Mouse (Mus musculus): ENCODE measurements around the gene Fgd1. TPM values are rescaled to one million over a fixed set of nuclear protein-coding genes. Genes with fewer than 3 reads are reported as not detected.

Fgd1 gene
- 1 to 10 TPM; 1.4 to 2.5 (median 1.9) TPM for total RNA-seq (2022)

GRCm38 (mm10) chrX:151045850-151046249, at the start of gene Fgd1:
Fgd1 (plus strand) TSS chrX:151046150.
- no peak for DNase-seq (ENCODE audit: low spot score in 2 of 2)

DNA sequence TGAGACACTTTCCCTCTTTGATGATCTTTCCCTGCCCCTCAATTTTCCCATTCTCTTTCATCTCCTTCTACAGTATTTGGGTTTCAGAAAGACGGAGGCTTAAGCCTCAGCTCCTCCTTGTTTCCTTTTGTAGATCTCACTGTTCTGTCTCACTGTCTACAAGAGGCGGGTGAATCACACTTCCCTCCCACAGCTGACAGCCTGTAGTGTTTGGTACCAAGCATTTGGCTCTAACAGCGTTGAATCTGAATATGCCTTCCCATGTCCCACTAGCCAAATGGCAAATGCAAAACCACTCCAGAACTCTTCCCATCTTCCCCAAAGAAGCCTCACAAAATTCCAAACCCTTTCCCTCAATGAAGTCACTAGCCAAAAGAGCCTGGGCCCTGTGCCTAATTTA, 49.2 kb upstream of the Fgd1 start:
- DNase-seq (ENCODE audit: low spot score in 2 of 2) = no peak

DNA sequence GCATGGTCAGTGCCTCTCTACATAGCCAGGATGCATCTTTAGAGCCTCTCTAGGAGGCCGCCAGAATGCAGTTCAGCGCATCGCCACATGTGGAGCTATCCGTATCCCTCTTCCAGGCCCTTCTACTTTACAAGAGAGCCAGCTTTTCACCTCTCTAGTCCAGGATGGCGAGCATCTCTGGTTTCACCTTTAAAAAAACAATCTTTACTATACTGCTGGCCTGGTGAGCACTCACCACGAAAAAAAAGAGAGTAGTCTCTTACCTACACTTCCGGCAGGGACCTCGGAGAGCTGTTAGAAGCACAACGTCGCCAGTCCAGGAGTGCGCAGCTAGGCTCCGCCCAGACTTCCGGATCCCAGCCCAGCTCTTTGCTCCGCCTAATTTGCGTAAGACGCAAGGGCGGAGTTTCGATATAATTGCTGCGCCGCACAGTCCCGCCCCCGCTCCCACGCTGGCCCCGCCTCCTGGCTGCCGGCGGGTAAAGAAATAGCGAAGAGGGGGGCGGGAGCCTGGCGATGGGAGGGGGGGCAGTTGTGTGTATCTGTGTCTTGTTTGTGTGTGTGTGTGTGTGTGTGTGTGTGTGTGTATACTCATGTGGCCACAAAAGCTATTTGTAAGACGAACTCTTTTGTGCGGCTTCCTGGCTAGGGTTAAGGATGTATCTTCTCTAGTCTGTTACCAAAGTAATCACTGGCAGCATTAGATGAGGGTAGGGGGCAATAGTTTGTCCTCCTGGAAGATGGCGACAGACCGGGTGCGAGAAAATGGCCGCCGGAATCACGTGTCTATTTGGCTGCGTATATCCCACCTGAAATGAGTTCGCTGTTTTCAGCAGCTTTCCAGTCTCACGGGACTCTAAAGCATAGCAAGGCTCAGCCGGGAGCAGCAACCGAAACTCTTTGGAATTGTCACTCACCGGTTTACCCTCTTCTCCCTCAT, 28.7 kb upstream of the Fgd1 start, which contains the start of gene Gnl3l:
TSS of gene Gnl3l (minus strand) at position 385 of the 940 bp plus-strand sequence.
- DNase-seq (ENCODE audit: low spot score in 2 of 2) = peak; percentile 76 to 83

DNA sequence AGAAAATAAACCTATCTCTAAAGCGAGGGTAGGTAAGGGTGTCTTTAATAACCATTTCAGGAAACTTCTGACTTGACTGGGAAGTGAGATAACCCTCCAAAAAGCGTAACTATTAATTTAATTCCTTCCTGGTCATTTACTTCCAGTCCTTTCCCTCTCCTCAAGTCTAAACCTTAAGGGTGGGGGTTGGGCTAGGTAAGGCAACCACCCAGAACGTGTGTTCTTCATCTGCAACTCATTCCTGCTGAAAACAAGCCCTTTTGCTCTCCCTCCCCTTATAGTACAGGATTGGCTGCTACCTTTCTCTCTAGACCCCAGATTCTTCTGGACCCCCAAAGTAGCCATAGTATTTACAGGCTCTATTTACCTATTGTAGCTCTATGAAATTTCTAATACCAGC, 28.1 kb upstream of the Fgd1 start:
- DNase-seq (ENCODE audit: low spot score in 2 of 2) = no peak

- no peak for DNase-seq (ENCODE audit: low spot score in 2 of 2)
Observed at GRCm38 (mm10) chrX:151018798-151019197, 27.2 kb upstream of the Fgd1 start.

DNA sequence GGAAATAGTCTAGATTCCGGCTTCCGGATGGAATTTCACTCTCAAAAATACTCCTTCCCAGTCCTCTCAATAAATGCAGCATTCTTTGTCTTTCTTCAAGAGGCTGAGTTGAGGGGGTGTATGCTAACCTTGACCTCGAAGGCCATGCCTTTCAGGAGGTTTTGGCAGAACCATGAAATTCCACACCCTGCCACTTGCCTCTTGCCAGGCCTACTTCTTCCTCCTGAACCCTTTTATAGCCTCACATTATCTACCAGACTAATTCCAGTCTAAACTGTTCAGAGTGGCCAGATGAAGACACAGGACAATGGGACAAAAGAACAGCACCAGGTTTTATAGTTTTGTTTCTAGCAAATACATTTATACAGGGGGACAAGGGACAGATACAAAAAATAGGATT, 14.6 kb upstream of the Fgd1 start:
- no peak for DNase-seq (ENCODE audit: low spot score in 2 of 2)

DNA sequence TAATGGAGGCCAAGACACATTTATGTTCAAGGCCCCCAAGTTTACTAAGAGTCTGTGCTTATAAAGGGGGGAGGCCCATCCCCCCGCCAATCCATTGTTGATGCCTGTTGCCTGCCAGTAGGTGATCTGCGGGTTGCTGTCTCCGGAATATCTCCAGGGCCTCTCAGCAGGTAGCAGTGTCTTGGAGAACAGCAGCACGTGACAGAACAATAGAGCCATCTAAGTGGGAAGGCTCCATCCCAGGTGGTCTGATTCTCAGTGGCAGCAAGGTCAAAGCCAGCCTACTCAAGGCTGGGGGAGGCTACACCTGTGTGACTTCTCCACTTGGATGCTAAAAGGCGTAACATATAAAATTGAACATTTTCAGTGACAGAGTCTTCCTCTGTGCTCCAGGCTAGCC, 4.7 kb upstream of the Fgd1 start:
- no peak for DNase-seq (ENCODE audit: low spot score in 2 of 2)

- DNase-seq (ENCODE audit: low spot score in 2 of 2) = no peak
Observed at GRCm38 (mm10) chrX:151046321-151046720, 371 bp downstream of the Fgd1 start.

- peak; percentile 76 to 78 for DNase-seq (ENCODE audit: low spot score in 2 of 2)
Observed at GRCm38 (mm10) chrX:151046777-151047430, 954 bp downstream of the Fgd1 start.

GRCm38 (mm10) chrX:151047431-151048058, 1.6 kb downstream of the Fgd1 start:
- DNase-seq (ENCODE audit: low spot score in 2 of 2) = peak in 1 of 2 experiments; percentile 20

DNA sequence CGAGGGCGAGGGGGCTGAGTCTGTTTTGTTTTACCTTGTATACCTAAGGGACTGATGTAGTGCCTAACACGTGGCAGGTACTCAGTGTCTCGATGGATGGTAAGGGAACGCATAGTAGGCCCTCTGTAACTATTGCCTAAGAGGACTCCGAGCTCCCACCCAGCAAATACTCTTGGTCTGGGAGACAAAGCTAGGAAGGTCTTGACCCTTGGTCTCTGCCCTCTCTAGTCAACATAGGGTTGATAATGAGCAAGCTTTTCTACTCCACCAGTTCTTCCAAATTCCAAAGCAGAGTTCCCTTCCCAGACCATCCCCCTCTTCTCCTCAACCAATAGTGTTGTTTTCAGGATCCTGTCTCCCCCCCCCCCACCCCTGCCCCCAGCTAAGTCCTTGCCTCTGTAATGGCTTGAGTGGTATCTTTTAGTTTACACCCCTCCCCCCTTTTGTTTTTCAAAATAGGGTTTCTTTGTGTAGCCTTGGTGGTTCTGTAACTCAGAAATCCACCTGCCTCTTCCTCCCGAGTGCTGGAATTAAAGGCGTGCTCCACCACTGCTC, 3.8 kb downstream of the Fgd1 start:
- no peak for DNase-seq (ENCODE audit: low spot score in 2 of 2)

GRCm38 (mm10) chrX:151050337-151050736, 4.4 kb downstream of the Fgd1 start:
- no peak for DNase-seq (ENCODE audit: low spot score in 2 of 2)

- no peak for DNase-seq (ENCODE audit: low spot score in 2 of 2)
Observed at GRCm38 (mm10) chrX:151054489-151054888, 8.5 kb downstream of the Fgd1 start.

DNA sequence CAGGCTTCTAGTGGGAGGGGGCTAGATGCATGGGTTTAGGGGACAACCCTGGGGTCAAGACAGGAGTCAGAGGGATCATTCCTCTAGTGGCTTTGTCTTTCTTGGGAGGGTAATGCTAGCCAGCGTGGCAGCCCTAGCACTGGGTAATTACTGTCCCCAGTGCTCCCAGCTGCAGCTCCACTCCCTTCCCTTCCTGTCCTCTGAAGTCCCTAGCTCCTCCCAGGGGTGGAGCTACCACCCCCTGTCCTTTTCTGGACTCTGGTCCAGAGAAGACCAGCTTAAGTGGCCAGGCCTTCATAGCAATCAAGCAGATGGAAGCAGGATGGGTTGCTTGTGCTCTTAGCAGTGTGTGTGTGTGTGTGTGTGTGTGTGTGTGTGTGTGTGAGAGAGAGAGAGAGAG, 9.6 kb downstream of the Fgd1 start:
- DNase-seq (ENCODE audit: low spot score in 2 of 2) = no peak

DNA sequence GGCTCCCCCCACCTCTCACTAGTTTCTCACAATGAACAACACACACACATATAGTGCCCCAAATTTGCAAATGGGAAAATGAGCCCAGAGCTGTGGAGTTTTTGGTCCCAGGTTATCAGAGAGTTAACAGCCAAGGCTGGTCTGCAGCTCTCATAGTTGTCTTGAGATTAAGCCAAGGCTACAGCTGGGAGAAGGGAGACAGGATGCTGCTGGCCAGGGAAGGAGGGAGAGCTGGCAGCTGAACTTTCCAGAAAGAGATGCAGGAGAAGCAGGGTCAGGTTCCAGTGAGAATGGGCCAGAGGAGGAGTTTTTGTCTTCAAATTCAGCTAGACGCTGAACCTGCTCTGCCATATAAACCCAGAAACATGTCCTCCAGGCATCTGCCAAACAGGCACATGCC, 13.4 kb downstream of the Fgd1 start:
- peak in 1 of 2 experiments; percentile 23 for DNase-seq (ENCODE audit: low spot score in 2 of 2)

GRCm38 (mm10) chrX:151061615-151062299, 15.8 kb downstream of the Fgd1 start:
- no peak for DNase-seq (ENCODE audit: low spot score in 2 of 2)

DNA sequence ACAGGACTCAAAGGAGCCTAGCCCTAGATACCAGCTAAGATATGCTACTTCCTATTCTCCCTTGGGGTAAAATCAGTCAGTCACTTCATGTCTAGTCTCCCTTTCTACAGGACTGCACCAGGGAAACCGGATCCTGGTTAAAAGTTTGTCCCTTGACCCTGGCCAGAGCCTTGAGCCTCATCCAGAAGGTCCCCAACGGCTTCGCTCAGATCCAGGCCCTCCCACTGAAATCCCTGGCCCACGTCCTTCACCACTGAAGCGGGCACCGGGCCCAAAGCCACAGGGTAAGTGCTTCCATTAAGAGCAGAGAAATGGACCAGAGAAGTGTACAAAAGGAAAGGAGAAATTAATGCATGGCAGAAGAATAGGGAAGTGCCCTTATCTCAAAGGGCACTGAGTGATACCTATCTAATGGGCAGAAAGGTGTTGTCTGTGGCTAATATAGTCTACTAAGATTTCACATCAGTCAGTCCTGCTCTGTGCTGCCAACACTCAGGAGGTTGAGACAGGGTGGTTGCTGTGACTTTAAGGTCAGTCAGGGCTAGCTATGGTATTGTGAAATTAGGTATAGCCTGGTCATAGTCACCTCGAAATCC, 20.2 kb downstream of the Fgd1 start:
- no peak for DNase-seq (ENCODE audit: low spot score in 2 of 2)

GRCm38 (mm10) chrX:151067876-151068275, 21.9 kb downstream of the Fgd1 start:
- DNase-seq (ENCODE audit: low spot score in 2 of 2) = no peak

DNA sequence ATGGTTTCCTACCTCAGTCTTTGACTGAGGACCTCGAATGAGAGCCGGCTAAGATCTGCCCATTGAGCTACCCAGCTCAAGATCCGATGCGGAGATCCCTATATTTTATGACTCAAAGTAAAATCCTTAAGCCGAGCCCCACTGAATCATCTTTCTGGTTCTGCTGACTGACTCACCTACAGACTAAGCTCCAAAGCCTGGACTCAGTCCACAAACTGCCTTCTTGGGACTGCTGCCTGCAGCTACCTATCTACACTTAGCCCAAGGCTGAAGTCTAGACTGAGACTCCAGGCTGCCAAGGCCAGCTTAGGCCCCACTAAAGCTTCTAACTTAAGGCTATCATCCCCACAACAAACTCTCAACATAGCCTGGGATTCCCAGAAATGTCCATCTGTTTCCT, 30.1 kb downstream of the Fgd1 start:
- no peak for DNase-seq (ENCODE audit: low spot score in 2 of 2)

DNA sequence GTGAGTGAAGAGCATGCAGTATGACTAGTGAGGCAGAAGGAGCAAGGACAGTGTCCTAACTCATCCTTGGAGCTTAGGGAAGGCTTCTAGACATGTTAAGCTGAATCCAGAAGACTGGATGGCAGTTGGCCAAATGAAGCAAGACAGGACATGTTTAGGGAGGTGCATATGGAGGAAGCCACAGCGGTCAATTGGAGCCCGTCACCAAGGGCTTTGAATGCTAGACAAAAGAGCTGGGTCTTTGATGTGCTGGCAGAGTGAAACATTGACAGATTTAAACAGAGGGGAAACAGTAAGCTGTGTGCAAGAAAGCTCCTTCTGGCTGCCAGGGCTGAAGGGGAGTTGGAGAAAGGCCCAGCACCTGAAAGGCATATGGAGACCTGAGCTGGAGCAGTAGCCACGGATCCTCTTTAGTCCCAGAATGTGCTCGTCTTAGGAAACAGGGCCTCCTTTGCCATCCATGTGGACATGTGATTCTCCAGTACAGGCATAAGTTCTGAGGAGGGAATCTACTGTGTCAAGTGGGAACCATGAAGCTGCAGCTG, 31.1 kb downstream of the Fgd1 start:
- no peak for DNase-seq (ENCODE audit: low spot score in 2 of 2)
